Mouse (Mus musculus) limb, embryonic 14.5 days (tissue): Measurements from ENCODE around the gene Tnmd. TPM values are rescaled to one million over a fixed set of nuclear protein-coding genes. Genes with fewer than 3 reads are reported as not detected.

Experiments used
- ATAC-seq: fragments of 200-750 bp; cut with Nextera tagmentation; 2 replicates; pipeline ENCODE4 v1.8.0; 2017; ENCODE audit warnings: low read depth, moderate number of reproducible peaks, moderate TSS enrichment; ENCODE audit not compliant: low FRiP score
- DNase-seq: peaks from one replicate; pipeline ENCODE4 v3.0.0-alpha.2; 2015; ENCODE audit warnings: low spot score
- H3K27ac ChIP-seq: fragments of 300-500 bp; sonication (generic); replicated peaks from 2 replicates; pipeline ENCODE4 v1.5.1; 2014; ENCODE audit warnings: low read depth, mild to moderate bottlenecking, low read length, moderate library complexity, mixed read lengths
- H3K27me3 ChIP-seq: fragments of 300-500 bp; sonication (generic); 2 replicates; pipeline ENCODE4 v1.6.1; 2014; ENCODE audit warnings: low read length, mixed read lengths; ENCODE audit not compliant: control insufficient read depth, insufficient read depth
- H3K36me3 ChIP-seq: fragments of 300-500 bp; sonication (generic); 2 replicates; pipeline ENCODE4 v1.6.1; 2014; ENCODE audit warnings: mild to moderate bottlenecking, low read length, moderate library complexity, mixed read lengths; ENCODE audit not compliant: control insufficient read depth, insufficient read depth
- H3K4me1 ChIP-seq: fragments of 300-500 bp; sonication (generic); 2 replicates; pipeline ENCODE4 v1.6.1; 2014; ENCODE audit warnings: antibody characterized with exemption, low read length, mixed read lengths; ENCODE audit not compliant: control insufficient read depth, insufficient read depth
- H3K4me2 ChIP-seq: fragments of 300-500 bp; sonication (generic); replicated peaks from 2 replicates; pipeline ENCODE4 v1.6.1; 2014; ENCODE audit warnings: low read depth, mild to moderate bottlenecking, low read length, moderate library complexity; ENCODE audit not compliant: severe bottlenecking
- H3K4me3 ChIP-seq: fragments of 300-500 bp; sonication (generic); replicated peaks from 2 replicates; pipeline ENCODE4 v1.5.1; 2014; ENCODE audit warnings: low read length
- H3K9ac ChIP-seq: fragments of 300-500 bp; sonication (generic); 2 replicates; pipeline ENCODE4 v1.6.1; 2014; ENCODE audit warnings: mild to moderate bottlenecking, low read depth, low read length, moderate library complexity; ENCODE audit not compliant: severe bottlenecking
- H3K9me3 ChIP-seq: fragments of 300-500 bp; sonication (generic); 2 replicates; pipeline ENCODE4 v1.6.1; 2016; ENCODE audit warnings: low read length; ENCODE audit not compliant: control insufficient read depth
- POLR2A ChIP-seq: fragments of 200-500 bp; IDR thresholded peaks from 2 replicates; pipeline ENCODE4 v1.8.0; 2012; ENCODE audit warnings: inconsistent platforms, mild to moderate bottlenecking, moderate library complexity, borderline replicate concordance; ENCODE audit not compliant: insufficient read depth, insufficient read length; ENCODE audit errors: extremely low read depth
- WGBS: fragments of 180-500 bp; shearing (Covaris S2); extraction: QIAGEN DNeasy Blood & Tissue Kit; methylation state at CpG from one replicate; pipeline ENCODE4 v1.1.7; 2014; 5-methylcytosine and 5-hydroxymethylcytosine counted together
- polyA plus RNA-seq, 2 experiments: library from polyadenylated mRNA; depleted of rRNA in 1 of 2; stranded (reverse) in 1 of 2; unstranded in 1 of 2; fragments of >200 nt; fragmentation: Nextera tagmentation in 1 of 2; extraction: Ambion mirVana in 1 of 2; gene quantifications; 2 replicates each; pipeline versions ENCODE4 v1.2.1 to v1.2.3; 2012 to 2014

The Tnmd gene
- polyA plus RNA-seq (2012; rRNA removed) (73.5 and 98.4 TPM in 2 replicates), polyA plus RNA-seq (2014; fragmentation: Nextera tagmentation; extraction: Ambion mirVana) (163 and 176 TPM in 2 replicates)

GRCm38 (mm10) chrX:133850680-133851079 lies at the start of gene Tnmd:
Gene Tnmd, plus strand, starts transcription at chrX:133850980.
- no peaks in the 10 kb centered on the region for H3K9me3 ChIP-seq
- H3K27me3 ChIP-seq = no peaks in the 10 kb centered on the region
- TF ChIP-seq POLR2A = no peak
- H3K27ac ChIP-seq = no peak within 1 kb of the TSS
- H3K4me2 ChIP-seq = no peak within 1 kb of the TSS
- ATAC-seq (no peak), DNase-seq (no peak)
- no peak within 1 kb of the TSS for H3K4me3 ChIP-seq
- 64% methylated on average over 5 of the region's 5 CpGs for WGBS
- no peak within 1 kb of the TSS for H3K9ac ChIP-seq
- no peaks in the 10 kb centered on the region for H3K4me1 ChIP-seq
- H3K36me3 ChIP-seq = no peaks in the 10 kb centered on the region

GRCm38 (mm10) chrX:133853637-133854036 lies 2.9 kb downstream of the Tnmd start:
- ATAC-seq (no peak), DNase-seq (no peak)
- WGBS = 65% methylated on average over 4 of the region's 4 CpGs
- no peak overlapping the region for H3K27ac ChIP-seq
- H3K9ac ChIP-seq = no peak overlapping the region
- H3K4me1 ChIP-seq = no peaks in the 10 kb centered on the region
- no peak overlapping the region for H3K4me2 ChIP-seq
- H3K36me3 ChIP-seq = no peaks in the 10 kb centered on the region
- no peaks in the 10 kb centered on the region for H3K9me3 ChIP-seq
- no peaks in the 10 kb centered on the region for H3K27me3 ChIP-seq
- no peak for TF ChIP-seq POLR2A
- no peak overlapping the region for H3K4me3 ChIP-seq

DNA sequence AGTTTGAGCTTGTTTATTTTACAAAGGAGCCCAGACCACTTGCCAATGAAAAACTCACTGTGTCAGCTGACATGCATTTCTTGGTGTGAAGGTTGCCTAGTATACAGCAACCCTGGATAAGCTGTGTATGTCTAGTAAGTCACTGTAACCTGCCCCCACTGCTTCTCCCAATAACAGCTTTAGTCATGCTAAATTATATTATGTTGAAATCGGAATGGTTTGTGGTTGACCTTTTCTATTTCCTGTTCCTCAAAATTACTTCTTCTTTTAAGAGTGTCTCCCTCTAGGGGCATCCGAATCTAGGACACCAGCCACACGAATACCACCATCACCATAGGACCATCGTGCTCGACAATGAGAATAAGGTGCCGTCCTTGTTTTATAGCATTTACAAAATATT lies 19.0 kb downstream of the Tnmd start:
- Histone ChIP-seq H3K4me1 (no peaks in the 10 kb centered on the region), H3K9me3 (no peaks in the 10 kb centered on the region), H3K36me3 (no peaks in the 10 kb centered on the region), H3K4me3 (no peak overlapping the region), H3K27me3 (no peaks in the 10 kb centered on the region), H3K27ac (no peak overlapping the region), H3K4me2 (no peak overlapping the region), H3K9ac (no peak overlapping the region)
- DNase-seq = no peak
- 88% methylated on average over 6 of the region's 6 CpGs for WGBS
- no peak for ATAC-seq
- TF ChIP-seq POLR2A = no peak

DNA sequence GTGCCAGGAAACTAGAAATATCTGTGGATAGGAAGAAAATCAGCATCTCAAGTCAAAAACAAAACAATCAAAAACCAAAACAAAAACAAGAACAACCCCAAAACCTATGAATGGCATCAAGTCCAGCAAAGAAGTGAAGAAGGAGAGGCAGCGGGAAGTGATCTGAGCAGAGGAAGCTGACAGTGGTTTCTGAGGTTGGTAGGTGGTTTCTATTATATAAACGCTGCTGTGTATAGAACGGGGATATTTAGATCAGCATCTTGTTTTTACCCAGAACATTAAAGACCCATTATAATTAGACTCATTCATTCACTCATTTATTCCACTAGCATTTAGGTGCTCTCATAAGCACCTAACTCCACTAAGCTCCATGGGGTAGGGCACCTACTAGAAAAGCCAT lies 36.5 kb downstream of the Tnmd start:
- no peak for ATAC-seq
- Histone ChIP-seq H3K27me3 (no peaks in the 10 kb centered on the region), H3K4me2 (no peak overlapping the region), H3K36me3 (peaks cover 9% of the 10 kb centered on the region; the same call in 1 of the 2 replicates), H3K4me3 (no peak overlapping the region), H3K9me3 (no peaks in the 10 kb centered on the region), H3K9ac (no peak overlapping the region), H3K27ac (no peak overlapping the region), H3K4me1 (no peaks in the 10 kb centered on the region)
- TF ChIP-seq POLR2A = no peak
- DNase-seq = no peak
- 97% methylated on average over 3 of the region's 3 CpGs for WGBS

- no peak for DNase-seq
- H3K4me1 ChIP-seq = no peaks in the 10 kb centered on the region
- no peak overlapping the region for H3K9ac ChIP-seq
- no peaks in the 10 kb centered on the region for H3K27me3 ChIP-seq
- no peak overlapping the region for H3K27ac ChIP-seq
- H3K9me3 ChIP-seq = no peaks in the 10 kb centered on the region
- ATAC-seq = no peak
- peaks cover 14% of the 10 kb centered on the region; the same call in 1 of the 2 replicates for H3K36me3 ChIP-seq
- TF ChIP-seq POLR2A = no peak
- WGBS = 84% methylated on average over 5 of the region's 5 CpGs
- no peak overlapping the region for H3K4me2 ChIP-seq
- H3K4me3 ChIP-seq = no peak overlapping the region
Measured at GRCm38 (mm10) chrX:133888111-133888510, 37.3 kb downstream of the Tnmd start.

GRCm38 (mm10) chrX:133898014-133898542 lies 47.3 kb downstream of the Tnmd start, which contains the start of gene Tspan6:
Gene Tspan6, minus strand, starts transcription at chrX:133898429.
- Histone ChIP-seq H3K4me1 (no peaks in the 10 kb centered on the region), H3K4me3 (peak within 1 kb of the TSS; percentile 52), H3K9me3 (no peaks in the 10 kb centered on the region), H3K36me3 (peaks cover 10% of the 10 kb centered on the region), H3K27me3 (no peaks in the 10 kb centered on the region), H3K4me2 (peak within 1 kb of the TSS; percentile 56), H3K27ac (peak within 1 kb of the TSS; percentile 61; the same call in 1 of the 2 replicates), H3K9ac (peak within 1 kb of the TSS; percentile 78)
- 0 out of 2 replicates have a peak, but pooled peaks have one; percentile 30 for TF ChIP-seq POLR2A
- DNase-seq (peak; percentile 90), ATAC-seq (peak; percentile 90)
- WGBS = 29% methylated on average over 33 of the region's 33 CpGs
